Mouse (Mus musculus) fat pad, adult 2 months (tissue): ENCODE results near the gene Gm3115.
"Not testable (repeated sequence)": the region's sequence is repeated elsewhere in the genome, so short reads cannot be mapped to it uniquely, and the experiment has no call there.

ENCODE experiments used
- DNase-seq: peaks from one replicate; pipeline ENCODE4 v3.0.0-alpha.2; 2011; ENCODE audit warnings: low read depth, low spot score; ENCODE audit errors: extremely low read depth

The Gm3115 gene

DNA sequence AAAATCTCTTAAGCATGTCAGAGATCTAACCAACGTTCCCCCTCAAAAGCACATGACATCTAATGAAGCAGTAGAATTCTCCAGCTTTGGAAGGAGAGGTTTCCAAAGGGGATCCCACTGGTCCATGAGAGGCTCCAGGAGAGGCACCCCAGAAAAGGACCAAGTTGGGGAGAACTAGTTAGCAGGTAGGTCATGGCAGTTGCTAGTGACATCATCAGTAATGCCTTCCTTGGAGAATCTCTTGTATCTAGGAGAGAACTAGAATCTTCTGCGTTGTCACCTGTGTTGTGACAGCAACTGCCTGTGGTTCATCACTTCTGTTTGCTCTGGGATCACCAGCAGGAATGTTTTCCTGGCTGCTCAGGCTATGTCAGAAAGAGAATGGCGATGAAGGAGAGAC, at the start of gene Gm3115:
Gene Gm3115 (plus strand): TSS at position 301 of the 400 bp plus-strand sequence.
- not testable (repeated sequence) for DNase-seq

DNA sequence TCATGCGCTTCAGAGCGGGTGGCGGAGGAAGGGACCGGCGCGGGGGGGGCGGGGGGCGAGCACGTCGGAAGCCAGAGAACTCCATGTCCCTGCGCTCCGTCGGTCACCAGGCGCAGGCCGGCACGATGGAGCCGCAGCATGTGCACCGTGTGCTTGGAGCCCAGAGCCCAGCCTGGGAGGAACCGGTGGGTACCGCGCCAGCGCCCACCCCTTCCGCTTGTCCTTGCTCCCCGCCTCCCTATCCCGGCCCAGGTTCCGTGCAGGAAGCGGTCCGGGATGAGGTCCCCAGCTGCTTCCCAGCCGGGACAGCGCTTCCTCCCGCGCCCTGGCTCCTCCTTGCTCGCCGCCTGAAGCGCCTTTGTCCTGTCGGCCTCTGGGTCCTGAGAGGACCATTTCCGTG, 26.5 kb downstream of the Gm3115 start, which contains the start of gene Gm8108:
Gene Gm8108 (plus strand): TSS at position 101 of the 400 bp plus-strand sequence.
- not testable (repeated sequence) for DNase-seq

GRCm38 (mm10) chr14:4141646-4142045, 57.7 kb downstream of the Gm3115 start:
- not testable (repeated sequence) for DNase-seq
